Mouse (Mus musculus) natural killer cell, adult 2 months (primary cell): ENCODE results near the gene Syne3.

ENCODE experiments used
- DNase-seq, 2 experiments: peaks; one replicate each; pipeline ENCODE4 v3.0.0; 2022; ENCODE audit warnings: low spot score in 2 of 2

Gene Syne3

GRCm38 (mm10) chr12:104892245-104892644 is 117.4 kb downstream of the Syne3 start:
- no peak for DNase-seq

GRCm38 (mm10) chr12:104890066-104890465 is 119.5 kb downstream of the Syne3 start:
- no peak for DNase-seq

GRCm38 (mm10) chr12:104886104-104886503 is 123.5 kb downstream of the Syne3 start:
- DNase-seq: no peak

GRCm38 (mm10) chr12:104882533-104882932 is 127.1 kb downstream of the Syne3 start:
- DNase-seq: no peak

GRCm38 (mm10) chr12:104882061-104882460 is 127.5 kb downstream of the Syne3 start:
- DNase-seq: no peak

- no peak for DNase-seq
These were observed 128.0 kb downstream of the Syne3 start for GRCm38 (mm10) chr12:104881518-104882060.

- no peak for DNase-seq
These were observed 129.2 kb downstream of the Syne3 start for GRCm38 (mm10) chr12:104880367-104880766.
